Mouse (Mus musculus): ENCODE measurements around the gene Pdzd3. TPM values are rescaled to one million over a fixed set of nuclear protein-coding genes. Genes with fewer than 3 reads are reported as not detected.
A peak's percentile ranks its signal among the peaks of the same experiment; 100 is the strongest.

The Pdzd3 gene
- polyA plus RNA-seq, 1 experiment = 0.02 TPM

GRCm38 (mm10) chr9:44243621-44244020, 7.7 kb downstream of the Pdzd3 start:
- Histone ChIP-seq H3K27me3 (ENCODE audit: control insufficient read depth, insufficient read depth, insufficient read length) (peaks cover 7% of the 10 kb centered on the region), H3ac (ENCODE audit: control insufficient read depth, insufficient read length) (no peak overlapping the region), H3K4me2 (ENCODE audit: low read depth) (no peak overlapping the region), H3K36me3 (ENCODE audit: control insufficient read depth, insufficient read depth) (no peaks in the 10 kb centered on the region), H3K79me2 (ENCODE audit: control insufficient read depth, insufficient read depth) (no peaks in the 10 kb centered on the region), H3K4me3 (no peak overlapping the region)
- no peak for TF ChIP-seq CEBPB (IDR thresholded peaks at IDR 0.05; ENCODE audit: insufficient read depth, poor library complexity, severe bottlenecking)

- TF ChIP-seq TCF3 (IDR thresholded peaks at IDR 0.05; ENCODE audit: insufficient read length, low read depth) (no peak), POLR2AphosphoS2 (IDR thresholded peaks at IDR 0.05; ENCODE audit: insufficient read length, low read depth) (no peak), SRF (IDR thresholded peaks at IDR 0.05; ENCODE audit: control insufficient read depth, insufficient read length, low read depth) (no peak), MYOG (IDR thresholded peaks at IDR 0.05; ENCODE audit: control insufficient read depth in 1 of 3, insufficient read depth in 1 of 3, insufficient read length in 2 of 3, low read depth in 2 of 3) (peak in 2 of 3 experiments; percentile 57 to 69), MAX (IDR thresholded peaks at IDR 0.05; ENCODE audit: low read depth) (no peak), USF1 (IDR thresholded peaks at IDR 0.05; ENCODE audit: low read depth) (no peak), E2F4 (IDR thresholded peaks at IDR 0.05; ENCODE audit: insufficient read depth) (no peak), MYOD1 (IDR thresholded peaks at IDR 0.05; ENCODE audit: control insufficient read depth in 1 of 3, insufficient read length in 2 of 3, low read depth in 2 of 3) (peak in 2 of 3 experiments; percentile 56 to 67), POLR2A (IDR thresholded peaks at IDR 0.05; ENCODE audit: insufficient read length, low read depth) (no peak), REST (IDR thresholded peaks at IDR 0.05; ENCODE audit: insufficient read depth, insufficient read length) (no peak)
- H3K27me3 ChIP-seq (ENCODE audit: control insufficient read depth, insufficient read depth, insufficient read length) = peaks cover under 1% of the 10 kb centered on the region
Observed at GRCm38 (mm10) chr9:44241418-44241817, 9.9 kb downstream of the Pdzd3 start.

DNA sequence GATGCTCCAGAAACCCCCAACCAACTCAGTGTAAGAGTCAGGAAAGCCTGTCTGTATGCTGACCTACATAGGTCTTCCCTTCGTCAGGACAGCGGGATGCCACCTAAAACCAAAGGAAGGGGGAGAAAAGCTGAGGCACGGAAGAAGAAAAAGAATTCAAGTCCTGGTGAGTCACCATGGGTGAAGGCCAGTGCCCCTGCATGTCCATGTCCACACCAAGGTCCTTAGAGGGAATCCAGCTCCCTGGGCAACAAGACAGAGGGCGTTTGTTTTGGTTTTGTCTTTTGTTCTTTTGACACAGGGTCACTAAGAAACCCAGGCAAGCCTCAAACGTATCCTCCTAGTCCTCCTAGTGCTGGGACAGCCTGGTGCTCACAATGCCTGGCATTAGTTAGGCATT, 10.4 kb downstream of the Pdzd3 start:
- Histone ChIP-seq H3K4me2 (ENCODE audit: low read depth) (peak overlapping the region; percentile 18), H3K36me3 (ENCODE audit: control insufficient read depth, insufficient read depth) (no peaks in the 10 kb centered on the region), H3K79me2 (ENCODE audit: control insufficient read depth, insufficient read depth) (no peaks in the 10 kb centered on the region), H3K27me3 (ENCODE audit: control insufficient read depth, insufficient read depth, insufficient read length) (no peaks in the 10 kb centered on the region), H3ac (ENCODE audit: control insufficient read depth, insufficient read length) (no peak overlapping the region), H3K4me3 (no peak overlapping the region)
- no peak for TF ChIP-seq TCF3 (IDR thresholded peaks at IDR 0.05; ENCODE audit: insufficient read length, low read depth)
- no peak for TF ChIP-seq E2F4 (IDR thresholded peaks at IDR 0.05; ENCODE audit: insufficient read depth)
- TF ChIP-seq CEBPB (IDR thresholded peaks at IDR 0.05; ENCODE audit: insufficient read depth, poor library complexity, severe bottlenecking) = no peak
- no peak for TF ChIP-seq POLR2A (IDR thresholded peaks at IDR 0.05; ENCODE audit: insufficient read length, low read depth)
- no peak for TF ChIP-seq TCF12 (IDR thresholded peaks at IDR 0.05; ENCODE audit: insufficient read depth, poor library complexity, severe bottlenecking)
- no peak for TF ChIP-seq USF1 (IDR thresholded peaks at IDR 0.05; ENCODE audit: low read depth)
- TF ChIP-seq POLR2AphosphoS2 (IDR thresholded peaks at IDR 0.05; ENCODE audit: insufficient read length, low read depth) = no peak
- no peak for TF ChIP-seq MYOG (IDR thresholded peaks at IDR 0.05; ENCODE audit: control insufficient read depth in 1 of 3, insufficient read depth in 1 of 3, insufficient read length in 2 of 3, low read depth in 2 of 3)
- no peak for TF ChIP-seq SRF (IDR thresholded peaks at IDR 0.05; ENCODE audit: control insufficient read depth, insufficient read length, low read depth)
- TF ChIP-seq MAX (IDR thresholded peaks at IDR 0.05; ENCODE audit: low read depth) = no peak
- no peak for TF ChIP-seq REST (IDR thresholded peaks at IDR 0.05; ENCODE audit: insufficient read depth, insufficient read length)
- TF ChIP-seq MYOD1 (IDR thresholded peaks at IDR 0.05; ENCODE audit: control insufficient read depth in 1 of 3, insufficient read length in 2 of 3, low read depth in 2 of 3) = no peak

More at GRCm38 (mm10) chr9:44241418-44241817, 9.9 kb downstream of the Pdzd3 start:
- H3K36me3 ChIP-seq (ENCODE audit: control insufficient read depth, insufficient read depth) = no peaks in the 10 kb centered on the region
- no peaks in the 10 kb centered on the region for H3K79me2 ChIP-seq (ENCODE audit: control insufficient read depth, insufficient read depth)
- no peak overlapping the region for H3ac ChIP-seq (ENCODE audit: control insufficient read depth, insufficient read length)
- no peak overlapping the region for H3K4me2 ChIP-seq (ENCODE audit: low read depth)
- no peak overlapping the region for H3K4me3 ChIP-seq

DNA sequence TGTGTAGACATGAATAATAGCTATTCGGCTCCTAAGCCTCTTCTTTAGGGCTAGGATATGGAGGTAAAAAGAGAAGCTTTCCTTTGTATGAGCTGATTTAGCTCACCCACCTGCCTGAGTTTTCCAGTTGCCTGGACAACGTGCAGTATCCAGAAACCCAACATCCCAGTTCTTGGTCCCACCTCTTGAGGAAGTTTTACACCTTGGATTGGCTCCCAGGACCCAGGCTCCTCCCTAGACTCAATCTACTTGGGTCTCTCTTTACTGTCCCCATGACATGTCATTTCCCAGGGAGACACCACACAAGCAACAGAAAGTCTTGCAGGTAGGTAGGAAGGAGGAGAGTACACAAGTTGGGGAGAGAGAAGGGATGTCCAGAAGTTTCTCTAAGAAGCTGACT, 10.9 kb downstream of the Pdzd3 start, which contains the start of gene Ccdc153:
TSS of gene Ccdc153 (plus strand) at position 278 of the 400 bp plus-strand sequence.
- Histone ChIP-seq H3K36me3 (ENCODE audit: control insufficient read depth, insufficient read depth) (no peaks in the 10 kb centered on the region), H3K4me2 (ENCODE audit: low read depth) (peak within 1 kb of the TSS; percentile 18), H3K4me3 (no peak within 1 kb of the TSS), H3K27me3 (ENCODE audit: control insufficient read depth, insufficient read depth, insufficient read length) (no peaks in the 10 kb centered on the region), H3K79me2 (ENCODE audit: control insufficient read depth, insufficient read depth) (no peaks in the 10 kb centered on the region), H3ac (ENCODE audit: control insufficient read depth, insufficient read length) (no peak within 1 kb of the TSS)
- TF ChIP-seq TCF12 (IDR thresholded peaks at IDR 0.05; ENCODE audit: insufficient read depth, poor library complexity, severe bottlenecking) (no peak), POLR2A (IDR thresholded peaks at IDR 0.05; ENCODE audit: insufficient read length, low read depth) (no peak)

GRCm38 (mm10) chr9:44239447-44239846, 11.8 kb downstream of the Pdzd3 start:
- no peak overlapping the region for H3K4me2 ChIP-seq (ENCODE audit: low read depth)
- H3K36me3 ChIP-seq (ENCODE audit: control insufficient read depth, insufficient read depth) = no peaks in the 10 kb centered on the region
- H3K4me3 ChIP-seq = no peak overlapping the region
- no peak overlapping the region for H3ac ChIP-seq (ENCODE audit: control insufficient read depth, insufficient read length)
- no peaks in the 10 kb centered on the region for H3K79me2 ChIP-seq (ENCODE audit: control insufficient read depth, insufficient read depth)
- H3K27me3 ChIP-seq (ENCODE audit: control insufficient read depth, insufficient read depth, insufficient read length) = no peaks in the 10 kb centered on the region
- no peak for TF ChIP-seq USF1 (IDR thresholded peaks at IDR 0.05; ENCODE audit: low read depth)
- TF ChIP-seq REST (IDR thresholded peaks at IDR 0.05; ENCODE audit: insufficient read depth, insufficient read length) = no peak
- no peak for TF ChIP-seq MYOD1 (IDR thresholded peaks at IDR 0.05; ENCODE audit: control insufficient read depth in 1 of 3, insufficient read length in 2 of 3, low read depth in 2 of 3)
- no peak for TF ChIP-seq POLR2A (IDR thresholded peaks at IDR 0.05; ENCODE audit: insufficient read length, low read depth)
- no peak for TF ChIP-seq TCF12 (IDR thresholded peaks at IDR 0.05; ENCODE audit: insufficient read depth, poor library complexity, severe bottlenecking)
- TF ChIP-seq CEBPB (IDR thresholded peaks at IDR 0.05; ENCODE audit: insufficient read depth, poor library complexity, severe bottlenecking) = no peak
- TF ChIP-seq TCF3 (IDR thresholded peaks at IDR 0.05; ENCODE audit: insufficient read length, low read depth) = no peak
- TF ChIP-seq E2F4 (IDR thresholded peaks at IDR 0.05; ENCODE audit: insufficient read depth) = no peak
- no peak for TF ChIP-seq POLR2AphosphoS2 (IDR thresholded peaks at IDR 0.05; ENCODE audit: insufficient read length, low read depth)
- TF ChIP-seq MYOG (IDR thresholded peaks at IDR 0.05; ENCODE audit: control insufficient read depth in 1 of 3, insufficient read depth in 1 of 3, insufficient read length in 2 of 3, low read depth in 2 of 3) = no peak
- no peak for TF ChIP-seq MAX (IDR thresholded peaks at IDR 0.05; ENCODE audit: low read depth)

Measured in myocyte (in vitro differentiated cells).